Mouse (Mus musculus) gastrocnemius, postnatal 25 days (tissue): Measurements from ENCODE around the gene Nmnat3. TPM values are rescaled to one million over a fixed set of nuclear protein-coding genes. Genes with fewer than 3 reads are reported as not detected.
"Not testable (repeated sequence)": the region's sequence is repeated elsewhere in the genome, so short reads cannot be mapped to it uniquely, and the experiment has no call there.

ENCODE experiments used
- DNase-seq: peaks from one replicate; pipeline ENCODE4 v3.0.0; 2022
- long read RNA-seq, 2 experiments: library from polyadenylated mRNA; stranded (forward); transcript quantifications; one replicate each; pipeline ENCODE4 v2.0.0; 2021
- total RNA-seq, 2 experiments: library from RNA; stranded (reverse); gene quantifications; 1 replicate in 1 of 2; 2 replicates in 1 of 2; pipeline ENCODE4 v1.2.3; 2021

The Nmnat3 gene
- total RNA-seq: 10 to 100 TPM; 12.1 to 12.9 TPM
- long read RNA-seq, experiment 1, transcript Nmnat3-201 (5 exons, 2,166 nt): major isoform, 8 of 29 reads
- long read RNA-seq, experiment 1, partial matches to known transcripts: 1 of 29 reads
- long read RNA-seq, experiment 1, other reads (novel, unspliced or antisense): 20 of 29 reads
- long read RNA-seq, experiment 2, partial matches to known transcripts: 0 of 18 reads
- long read RNA-seq, experiment 2, other reads (novel, unspliced or antisense): 15 of 18 reads

DNA sequence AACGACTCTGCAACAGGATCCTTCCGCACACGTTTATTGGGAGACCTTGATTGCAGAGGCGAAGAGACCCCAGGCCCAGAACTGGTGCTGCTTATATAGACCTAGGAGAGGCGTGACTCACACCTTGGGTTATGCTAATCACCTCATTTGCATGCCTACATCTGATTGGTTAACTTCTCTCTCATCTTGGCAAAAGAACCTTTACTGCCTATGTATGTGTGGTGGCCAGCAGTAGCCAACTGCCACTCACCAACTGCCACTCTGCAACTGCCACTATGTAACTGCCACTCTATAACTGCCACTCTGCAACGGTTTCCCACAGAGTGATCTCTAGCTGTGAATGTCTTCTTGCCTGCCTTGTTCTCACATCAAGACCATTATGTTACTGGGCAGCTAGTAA is at the start of gene Nmnat3:
Nmnat3 (plus strand) TSS at position 301 of the 400 bp plus-strand sequence.
- DNase-seq: not testable (repeated sequence)

DNA sequence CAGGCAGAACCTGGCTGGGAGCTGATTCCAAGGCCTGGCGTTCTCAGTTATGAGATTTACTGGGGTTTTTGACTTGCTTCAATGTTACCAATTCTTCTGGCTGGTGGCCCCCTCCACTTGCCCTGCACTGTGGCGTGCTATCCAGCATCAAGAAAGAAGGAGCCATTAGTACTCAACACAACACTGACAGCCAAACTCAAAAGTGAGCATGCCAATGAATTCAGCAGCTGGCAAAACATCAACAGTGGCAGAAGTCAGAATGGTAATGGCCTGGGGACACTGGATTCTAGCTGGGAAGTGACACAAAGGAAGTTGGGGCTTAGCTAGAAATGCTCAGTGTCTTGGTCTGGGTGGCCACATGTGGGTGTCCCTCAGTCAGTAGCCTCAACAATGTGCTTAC is 43.8 kb upstream of the Nmnat3 start:
- no peak for DNase-seq

DNA sequence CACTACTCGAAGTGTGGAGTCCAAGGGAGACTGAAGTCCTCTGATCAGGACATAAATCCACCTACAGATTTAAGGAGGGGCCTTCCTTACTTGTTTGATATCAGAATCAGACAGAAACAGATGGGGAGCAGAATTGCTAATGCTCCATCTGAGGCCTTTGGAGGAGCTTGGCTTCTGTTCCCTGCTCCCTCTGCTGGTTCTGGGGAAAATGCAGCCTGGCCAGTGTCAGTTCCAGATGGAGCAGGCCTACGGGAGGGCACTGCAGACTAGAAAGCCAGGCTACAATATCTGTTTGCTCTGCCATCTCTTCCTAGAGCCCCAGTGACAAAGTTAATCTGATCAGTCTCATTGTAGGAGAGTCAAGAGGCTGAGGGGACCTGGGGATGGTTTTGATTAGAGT is 43.0 kb upstream of the Nmnat3 start:
- DNase-seq: no peak

DNA sequence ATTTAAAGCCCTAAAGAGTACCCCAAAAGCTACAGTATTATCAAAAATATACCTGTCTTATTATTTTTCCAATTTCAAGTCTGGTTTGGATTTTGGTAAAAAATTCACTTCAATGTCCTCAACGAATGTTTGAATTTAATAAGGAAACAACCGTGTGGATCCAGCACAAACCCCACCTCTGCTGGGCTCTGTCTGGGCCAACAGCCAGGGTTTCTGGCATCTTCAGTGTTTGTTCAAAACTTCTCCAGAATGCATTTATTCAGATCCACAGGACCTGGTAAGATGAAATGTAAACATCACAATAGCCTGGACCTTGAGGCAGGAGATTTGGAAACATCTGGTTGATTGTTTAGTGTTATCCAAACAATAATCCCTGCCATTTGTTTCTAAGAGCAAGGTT is 42.0 kb upstream of the Nmnat3 start:
- no peak for DNase-seq

DNA sequence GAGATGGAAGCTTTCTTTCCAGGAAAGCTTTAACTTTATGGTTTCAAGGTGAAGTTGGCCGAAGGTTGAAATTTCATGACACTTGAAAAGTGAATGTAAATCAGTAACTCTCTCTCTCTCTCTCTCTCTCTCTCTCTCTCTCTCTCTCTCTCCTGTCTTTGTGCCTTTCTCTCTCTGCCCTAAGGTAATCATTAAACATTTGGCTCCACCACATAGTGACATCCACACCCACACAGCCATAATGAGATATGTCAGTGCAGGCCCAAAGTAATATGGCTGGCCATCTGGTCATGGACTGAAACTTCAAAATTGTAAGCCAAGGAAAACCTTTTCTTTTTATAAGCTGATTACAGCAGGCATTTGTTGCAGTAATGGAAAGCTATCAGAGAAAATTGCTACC is 40.9 kb upstream of the Nmnat3 start:
- no peak for DNase-seq

DNA sequence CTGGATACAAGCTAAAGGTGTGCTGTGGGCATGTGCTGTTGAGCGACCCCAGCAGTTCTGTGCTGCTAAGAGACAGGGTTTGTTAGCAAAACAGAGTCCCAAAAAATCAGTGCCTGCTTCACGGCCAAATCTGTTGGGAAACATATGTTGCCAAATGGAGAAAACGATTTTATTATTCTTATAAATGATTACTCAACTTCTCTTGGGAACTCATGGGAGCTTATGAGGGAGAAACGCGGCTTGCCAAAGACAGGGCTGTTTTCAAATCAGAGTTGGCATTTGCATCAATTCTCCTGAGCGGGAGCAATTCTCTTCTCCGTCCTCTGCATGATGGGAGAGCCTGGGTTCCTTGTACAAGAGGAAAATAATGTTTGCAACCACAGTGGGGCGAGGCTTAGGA is 27.0 kb upstream of the Nmnat3 start:
- peak; percentile 16 for DNase-seq

DNA sequence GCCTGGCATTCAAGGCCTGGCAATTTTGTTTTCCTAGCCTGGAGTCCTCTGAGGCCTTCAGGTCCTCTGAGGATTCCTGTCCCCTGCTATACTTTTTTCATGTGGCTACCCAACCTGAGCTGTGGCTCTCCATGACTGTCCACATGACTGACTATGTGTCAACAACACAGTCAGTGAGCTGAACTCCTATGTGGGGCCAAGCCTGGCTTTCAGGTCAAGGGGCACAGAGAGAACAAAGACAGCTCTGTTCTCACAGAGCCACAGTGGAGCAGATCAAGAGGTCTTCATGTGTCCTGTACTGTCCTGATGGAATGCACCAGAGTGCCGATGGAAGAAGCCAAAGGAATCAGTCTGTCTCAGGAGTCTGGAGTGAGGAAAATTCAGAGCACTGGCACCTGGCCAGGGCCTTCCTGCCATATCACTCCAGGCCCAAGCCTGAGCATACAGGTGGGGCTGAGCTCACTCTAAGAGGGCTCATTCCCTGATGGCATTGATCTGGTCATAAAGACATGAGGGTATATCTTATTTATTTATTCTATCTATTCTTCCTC is 25.7 kb upstream of the Nmnat3 start:
- no peak for DNase-seq

DNA sequence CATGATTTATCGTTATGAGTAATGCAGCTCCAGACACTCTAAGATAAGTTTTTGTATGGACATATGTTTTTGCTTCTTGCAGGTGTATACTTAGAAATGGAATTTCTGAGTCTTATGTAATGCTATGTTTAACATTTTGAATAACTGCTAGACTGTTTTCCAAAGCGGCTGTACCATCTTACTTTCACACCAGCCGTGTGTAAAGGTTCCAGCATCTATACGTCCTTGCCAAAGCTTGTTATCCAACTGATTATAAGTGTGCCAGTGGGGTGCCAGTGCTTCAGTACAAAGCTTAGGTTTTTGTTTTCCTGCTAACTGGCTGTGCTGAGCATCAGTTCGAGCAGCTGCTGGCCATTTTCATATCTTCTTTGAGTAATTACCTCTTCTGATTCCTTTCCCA is 22.3 kb upstream of the Nmnat3 start:
- DNase-seq: no peak

DNA sequence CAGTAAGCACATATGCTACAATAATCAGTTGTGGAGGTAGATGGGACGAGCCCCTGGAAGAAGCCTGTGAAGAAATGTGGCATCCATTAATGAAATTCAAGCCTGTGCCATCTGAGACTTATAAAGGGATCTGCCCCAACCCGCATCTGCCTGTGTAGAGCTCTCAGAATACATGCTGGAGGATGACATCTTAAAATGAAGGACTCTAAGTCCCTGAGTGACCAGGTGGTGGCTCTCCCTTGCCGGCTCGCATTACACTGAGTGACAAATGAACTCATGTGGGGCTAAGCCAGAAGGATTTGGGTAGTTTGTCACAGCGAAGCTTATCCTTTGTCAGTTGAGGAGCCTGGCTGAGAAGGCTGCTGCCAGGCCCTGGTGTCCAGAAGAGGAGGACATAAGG is 14.5 kb upstream of the Nmnat3 start:
- no peak for DNase-seq

DNA sequence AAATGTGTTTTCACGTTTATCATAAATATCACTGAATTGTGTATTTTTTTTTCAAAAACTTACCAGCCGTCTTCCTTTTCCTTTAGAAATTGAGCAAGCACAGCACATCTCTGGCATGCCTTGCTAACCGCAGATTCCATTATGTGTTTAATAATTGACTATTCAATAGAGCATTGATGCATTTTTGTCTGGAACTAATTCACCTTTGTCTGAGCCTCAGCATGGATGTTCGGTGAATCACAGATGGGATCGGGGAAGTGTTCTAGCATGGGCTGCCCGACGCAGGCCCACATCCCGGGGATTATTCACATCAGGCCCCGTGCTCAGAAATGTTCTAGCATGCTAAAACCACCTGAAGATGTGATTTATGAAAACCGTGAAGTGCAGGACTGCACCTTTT is 12.2 kb upstream of the Nmnat3 start:
- DNase-seq: no peak

DNA sequence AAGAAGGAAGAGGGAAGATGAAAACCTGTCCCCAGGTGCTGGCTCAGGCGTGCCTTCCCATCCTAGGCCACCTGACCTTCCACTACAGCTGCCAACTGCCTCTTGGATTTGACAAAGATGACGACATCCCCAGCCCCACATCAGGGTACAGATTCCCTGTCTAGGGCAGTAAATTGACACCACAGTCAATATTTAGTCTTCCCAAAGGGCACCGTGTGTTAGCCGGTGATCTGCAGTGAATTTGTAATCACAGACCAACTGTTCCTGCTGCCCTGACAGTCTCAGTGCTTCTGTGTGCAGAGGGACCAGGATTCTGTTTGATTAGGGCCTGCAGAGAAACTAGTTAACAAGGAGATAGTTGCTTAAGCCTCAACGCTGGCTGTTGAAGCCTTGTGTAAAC is 7.1 kb upstream of the Nmnat3 start:
- DNase-seq: no peak

DNA sequence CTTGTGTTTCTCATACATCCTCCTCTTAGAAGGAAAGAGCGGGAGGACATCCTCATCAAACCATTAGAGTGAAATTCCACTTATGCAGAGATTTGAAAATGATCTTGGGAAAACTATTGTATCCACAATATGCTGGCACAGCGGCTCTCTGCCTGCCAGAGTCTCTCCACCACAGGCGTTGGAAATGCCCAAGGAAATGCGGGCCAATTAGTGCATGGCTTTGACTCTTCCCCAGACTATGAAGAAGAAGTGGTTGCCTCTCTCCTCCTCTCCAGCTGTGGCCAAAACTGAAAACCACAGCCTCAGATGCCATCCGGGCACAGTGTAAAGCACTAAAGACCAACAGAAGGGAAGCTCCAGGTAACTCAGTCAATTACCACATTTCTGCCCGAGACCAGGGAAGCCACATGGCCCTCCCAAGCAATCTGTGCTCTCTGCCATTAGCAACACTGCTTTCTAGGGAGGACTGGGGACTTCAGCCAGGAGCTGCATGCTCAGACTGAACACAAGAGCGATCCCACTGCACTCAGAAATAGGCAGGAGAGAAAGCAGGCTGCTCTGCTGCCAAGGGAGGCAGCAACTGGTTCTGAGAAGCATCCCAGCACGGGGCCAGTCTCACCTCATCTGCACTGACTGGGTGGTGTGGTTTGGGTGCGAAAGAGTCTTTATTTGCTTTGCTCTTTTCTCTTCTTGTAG is 1.5 kb upstream of the Nmnat3 start:
- no peak for DNase-seq

DNA sequence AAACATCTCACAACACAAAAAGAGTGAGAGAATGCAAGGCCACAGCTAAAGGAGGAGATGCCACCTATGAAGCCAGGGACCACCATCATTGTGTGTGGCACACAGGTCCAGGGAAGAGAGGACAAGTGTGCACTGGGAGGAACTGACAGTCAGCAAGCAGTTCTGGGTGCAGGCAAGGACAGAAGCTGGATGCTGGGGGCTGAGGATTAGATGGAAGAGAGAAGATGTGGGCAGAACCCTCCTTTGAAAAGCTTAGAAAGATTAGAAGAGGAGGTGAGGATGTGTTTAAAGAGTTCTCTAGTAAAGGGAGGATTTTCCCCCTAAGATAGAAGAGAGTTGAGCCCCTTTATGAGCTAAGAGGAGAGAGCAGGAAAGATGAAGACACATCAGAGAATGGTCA is 2.4 kb downstream of the Nmnat3 start:
- no peak for DNase-seq

DNA sequence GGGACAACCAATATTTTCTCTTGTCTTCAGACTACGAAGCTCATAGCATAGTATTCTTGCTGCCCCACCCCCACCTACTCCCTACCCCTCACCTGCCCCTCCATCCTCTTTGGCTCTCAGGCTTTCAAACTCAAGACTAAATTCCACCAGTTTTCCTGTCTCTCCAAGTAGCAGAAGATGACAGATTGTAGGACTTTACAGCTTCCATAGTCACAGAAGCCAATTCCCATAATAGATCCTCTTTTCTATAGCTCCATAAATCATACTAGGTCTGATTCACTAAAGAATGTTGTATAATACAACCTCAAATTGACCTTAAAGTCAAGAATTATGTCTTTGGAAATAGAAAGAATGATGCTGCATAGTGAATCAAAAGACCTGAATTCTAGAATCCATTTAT is 3.4 kb downstream of the Nmnat3 start:
- DNase-seq: no peak

DNA sequence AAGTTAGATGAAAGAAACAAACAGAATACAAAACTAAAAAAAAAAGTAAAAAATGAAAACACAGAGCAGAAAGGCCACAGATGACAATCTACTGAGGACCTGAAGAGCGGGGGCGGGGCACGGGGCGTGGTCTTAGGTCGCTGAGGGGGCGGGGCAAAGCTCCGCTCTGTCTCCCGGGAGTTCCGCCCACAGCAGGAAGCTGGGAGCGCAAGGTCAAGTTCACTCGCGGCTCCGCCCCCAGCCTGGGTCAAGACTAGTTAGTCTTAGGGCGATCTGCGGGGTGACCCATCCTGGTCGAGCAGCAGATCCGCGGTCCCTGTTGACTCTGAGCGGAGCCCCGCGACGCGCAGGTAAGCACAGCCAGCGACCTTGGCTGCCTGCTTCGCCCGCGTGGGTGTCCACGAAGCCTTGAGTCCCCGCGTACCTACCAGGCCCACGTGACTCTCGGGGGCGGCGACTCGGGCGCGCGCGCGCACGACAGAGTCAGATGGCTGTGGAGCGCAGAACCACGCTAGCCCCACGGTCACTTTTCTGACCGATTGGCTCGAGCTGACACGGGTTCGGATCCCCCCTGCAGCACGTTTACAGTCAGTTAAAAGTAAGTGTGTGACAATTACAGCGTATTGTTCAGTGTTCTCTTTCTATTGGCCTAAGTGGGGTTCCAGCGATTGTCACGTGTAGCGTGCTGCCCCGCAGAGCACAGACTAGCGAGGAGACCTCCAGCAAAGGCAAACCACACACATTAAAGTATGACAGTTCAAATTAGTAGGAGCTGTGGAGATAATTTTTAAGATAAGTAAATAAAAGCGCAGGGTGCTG is 9.4 kb downstream of the Nmnat3 start:
- DNase-seq: peak; percentile 88

DNA sequence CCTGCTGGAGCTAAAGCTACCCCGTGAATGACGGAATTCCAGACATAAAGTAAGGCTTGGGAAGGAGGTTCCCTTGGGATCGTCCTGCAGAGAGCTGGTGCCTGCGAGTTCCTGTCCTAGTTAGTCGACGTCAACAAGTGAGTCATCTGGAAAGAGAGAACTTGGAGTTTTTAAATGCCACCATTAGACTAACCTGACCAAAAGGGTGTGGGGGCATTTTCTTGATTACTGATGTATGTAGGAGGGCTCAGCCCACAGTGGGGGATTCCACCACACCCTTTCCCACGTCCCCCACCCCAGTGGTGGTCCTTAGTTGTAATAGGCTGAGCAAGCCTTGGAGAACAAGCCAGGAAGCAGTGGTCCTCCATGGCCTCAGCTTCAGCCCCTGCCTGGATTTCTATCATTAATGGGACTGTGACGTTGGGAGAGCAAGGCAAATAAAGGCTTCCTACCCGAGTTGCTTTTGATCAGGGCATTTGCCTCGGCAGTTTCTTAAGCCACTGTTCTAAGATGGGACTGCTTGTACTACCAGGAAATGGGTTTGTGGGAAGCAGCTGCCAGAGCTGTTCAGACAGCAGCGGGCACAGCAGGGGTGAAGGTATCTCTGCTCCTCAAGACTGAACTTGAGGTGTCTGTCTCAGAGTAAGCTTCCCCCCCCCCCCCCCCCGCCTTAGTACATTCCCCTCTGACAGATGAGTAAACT is 10.2 kb downstream of the Nmnat3 start:
- DNase-seq: no peak

DNA sequence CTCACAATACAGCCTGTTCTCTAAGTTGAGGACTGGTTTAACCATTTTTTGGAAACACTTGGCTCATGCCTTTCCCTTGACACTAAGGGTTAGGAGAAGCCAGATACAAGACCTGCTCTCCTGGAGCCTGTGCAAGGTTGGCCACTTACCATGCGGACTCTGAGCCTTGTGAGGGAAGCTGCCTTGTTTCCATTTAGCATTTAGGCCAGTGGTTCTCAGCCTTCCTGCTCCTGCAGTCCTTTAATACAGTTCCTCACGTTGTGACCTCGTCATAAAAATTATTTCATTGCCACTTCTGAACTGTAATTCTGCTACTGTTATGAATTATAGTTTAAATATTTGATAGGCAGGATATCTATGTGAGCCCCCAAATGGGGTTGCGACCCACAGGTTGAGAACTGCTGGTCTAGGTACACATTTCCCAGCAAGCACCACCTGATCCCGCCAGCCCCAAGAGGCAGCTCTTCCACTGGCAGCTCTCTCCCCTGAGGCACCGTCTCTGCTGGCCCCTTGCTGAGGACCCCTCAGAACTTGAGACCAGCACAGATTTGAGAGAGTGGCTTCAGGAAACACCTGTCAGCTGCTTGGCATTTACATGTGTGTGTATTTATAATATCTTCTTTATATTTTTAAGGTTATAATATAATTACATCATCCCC is 10.8 kb downstream of the Nmnat3 start:
- DNase-seq: no peak

DNA sequence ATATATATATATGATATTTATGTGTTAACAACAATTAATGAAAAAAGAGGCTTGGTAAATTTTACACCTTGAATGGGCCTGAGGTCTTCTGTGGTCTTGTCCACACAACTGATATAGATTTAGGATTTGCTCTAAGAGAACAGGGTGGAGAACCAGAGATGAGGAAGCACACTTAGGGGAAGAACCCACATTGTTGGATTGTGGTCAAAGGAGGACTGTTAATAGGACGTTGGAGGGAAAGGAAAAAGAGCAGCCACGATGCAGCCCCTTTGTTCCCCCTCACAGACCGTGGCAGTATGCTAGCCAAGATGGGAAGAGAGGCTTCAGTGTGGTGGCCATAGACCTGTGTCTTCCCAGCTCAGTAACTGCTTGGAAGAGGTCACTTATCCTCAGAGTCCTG is 11.5 kb downstream of the Nmnat3 start:
- DNase-seq: no peak

DNA sequence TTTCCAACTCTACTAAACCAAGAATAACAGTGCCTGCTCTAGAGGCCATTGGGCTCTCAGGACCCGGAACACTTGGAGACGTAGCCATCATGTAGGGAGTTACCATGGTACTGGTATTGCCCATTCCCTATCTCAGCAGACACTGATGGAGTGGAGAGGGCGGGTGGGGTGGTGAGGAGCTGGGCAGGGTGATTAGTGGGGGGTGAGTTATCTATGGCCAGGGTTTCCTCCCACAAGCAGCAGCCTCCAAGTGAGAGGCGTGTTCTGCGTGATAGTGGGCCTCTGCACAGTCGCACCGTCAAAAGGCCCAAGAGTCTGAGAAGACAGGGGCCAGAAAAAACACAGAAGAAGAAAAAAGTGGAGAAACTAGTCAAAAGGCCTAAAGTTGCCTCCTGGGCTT is 12.0 kb downstream of the Nmnat3 start:
- no peak for DNase-seq

DNA sequence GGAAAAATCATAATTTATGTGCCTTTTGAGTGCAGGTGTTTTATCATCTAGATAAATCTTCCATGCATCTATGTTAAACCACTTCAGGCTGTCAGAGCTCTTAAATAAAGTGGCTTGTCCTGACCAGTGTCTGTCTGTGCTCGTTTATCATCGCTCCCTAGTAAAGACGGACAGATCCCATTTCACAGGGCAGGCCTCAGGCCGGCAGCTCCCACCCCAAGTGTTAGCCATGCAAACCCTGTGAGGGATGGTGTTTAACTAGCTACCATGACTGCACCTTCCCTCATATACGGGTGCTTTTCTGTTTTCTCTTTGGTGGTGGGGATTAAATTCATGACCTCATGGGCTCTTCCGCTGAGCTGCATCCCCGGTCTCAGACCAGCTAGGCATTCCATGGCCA is 13.3 kb downstream of the Nmnat3 start:
- no peak for DNase-seq

DNA sequence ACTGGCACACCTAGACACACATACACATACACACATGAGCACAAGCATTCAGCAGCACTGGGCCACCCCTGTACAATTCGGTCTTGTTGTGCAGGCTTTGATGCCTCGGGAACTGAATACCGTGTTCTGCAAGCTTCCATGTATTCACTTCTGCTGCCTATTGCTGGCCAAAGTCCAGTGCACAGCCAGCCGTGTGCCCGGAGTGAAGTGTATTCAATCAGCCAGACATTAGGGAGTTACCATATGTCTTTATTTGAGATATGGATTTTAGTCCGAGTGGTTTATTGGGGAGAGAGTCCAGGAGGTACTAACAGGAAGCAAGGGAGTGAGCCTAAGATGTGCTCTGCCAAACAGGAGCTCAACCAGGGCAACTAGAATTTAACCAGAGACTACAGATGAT is 19.8 kb downstream of the Nmnat3 start:
- no peak for DNase-seq
